Mouse (Mus musculus): ENCODE data around the gene Lmo2. TPM values are rescaled to one million over a fixed set of nuclear protein-coding genes. Genes with fewer than 3 reads are reported as not detected.

Gene Lmo2
- polyA plus RNA-seq, 1 experiment = 10.9 TPM

DNA sequence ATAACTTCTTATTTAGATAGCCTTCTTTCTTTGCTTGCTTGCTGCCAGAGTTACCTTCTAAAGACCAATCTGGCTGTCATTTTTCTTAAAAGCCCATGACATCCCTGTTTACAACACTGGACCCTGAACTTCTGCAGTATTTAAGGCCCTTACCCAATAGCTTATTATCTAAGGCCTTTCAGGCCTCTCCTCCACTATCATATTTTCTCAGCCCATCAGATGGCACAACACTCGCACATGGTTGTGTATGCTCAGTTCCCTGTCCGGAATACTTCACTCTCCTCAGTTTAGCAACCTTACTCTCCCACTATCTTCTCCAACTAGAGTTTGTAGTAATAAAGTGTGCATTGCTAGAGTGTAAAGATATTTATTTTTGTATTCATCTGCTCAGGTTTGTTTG lies 71.3 kb downstream of the Lmo2 start:
- peak overlapping the region; percentile 98 for H3K4me3 ChIP-seq (ENCODE audit: insufficient read depth, low read depth, low read length)
- H3K27ac ChIP-seq (replicated peaks; ENCODE audit: low read depth, low read length) = no peak overlapping the region
- H3K4me1 ChIP-seq (ENCODE audit: control insufficient read depth, insufficient read depth, insufficient read length, low read length) = no peaks in the 10 kb centered on the region

GRCm38 (mm10) chr2:104030381-104030780 lies 72.6 kb downstream of the Lmo2 start:
- Histone ChIP-seq H3K4me3 (ENCODE audit: insufficient read depth, low read depth, low read length) (no peak overlapping the region), H3K27ac (replicated peaks; ENCODE audit: low read depth, low read length) (no peak overlapping the region), H3K4me1 (ENCODE audit: control insufficient read depth, insufficient read depth, insufficient read length, low read length) (no peaks in the 10 kb centered on the region)

Other genes starting within 250 kb of the Lmo2 start
- 4.7 and 6.9 TPM in 2 replicates for gene Nat10, start 196.7 kb upstream of the Lmo2 start, polyA plus RNA-seq (2012; ENCODE audit: insufficient read depth, insufficient read length, missing spikeins)
- 135 and 164 TPM in 2 replicates for gene Caprin1, start 160.3 kb upstream of the Lmo2 start, polyA plus RNA-seq (2012; ENCODE audit: insufficient read depth, insufficient read length, missing spikeins)
- 46.9 and 47.4 TPM in 2 replicates for gene Fbxo3, start 69.7 kb downstream of the Lmo2 start, polyA plus RNA-seq (2012; ENCODE audit: insufficient read depth, insufficient read length, missing spikeins)
- not detected in 2 replicates for gene 4931422A03Rik, start 70.4 kb downstream of the Lmo2 start, polyA plus RNA-seq (2012; ENCODE audit: insufficient read depth, insufficient read length, missing spikeins)
- not detected in 2 replicates for gene Gm10912, start 107.8 kb downstream of the Lmo2 start, polyA plus RNA-seq (2012; ENCODE audit: insufficient read depth, insufficient read length, missing spikeins)
- gene Gm10799, start 110.6 kb downstream of the Lmo2 start, polyA plus RNA-seq (2012; ENCODE audit: insufficient read depth, insufficient read length, missing spikeins) = not detected in 2 replicates
- 55.9 and 57.5 TPM in 2 replicates for gene Cd59b, start 111.9 kb downstream of the Lmo2 start, polyA plus RNA-seq (2012; ENCODE audit: insufficient read depth, insufficient read length, missing spikeins)
- 174 and 250 TPM in 2 replicates for gene Cd59a, start 137.8 kb downstream of the Lmo2 start, polyA plus RNA-seq (2012; ENCODE audit: insufficient read depth, insufficient read length, missing spikeins)
- 1.3 TPM in 1 of 2 replicates, not detected in the other for gene A930018P22Rik, start 164.8 kb downstream of the Lmo2 start, polyA plus RNA-seq (2012; ENCODE audit: insufficient read depth, insufficient read length, missing spikeins)